Mouse (Mus musculus) liver, adult 2 months (tissue): Measurements from ENCODE around the gene Sgcg. TPM values are rescaled to one million over a fixed set of nuclear protein-coding genes. Genes with fewer than 3 reads are reported as not detected.

Source experiments
- DNase-seq: peaks from one replicate; pipeline ENCODE4 v3.0.0-alpha.2; 2011; ENCODE audit warnings: low read depth, low spot score; ENCODE audit errors: extremely low read depth
- H3K27ac ChIP-seq: fragments of 200-500 bp; replicated peaks from 2 replicates; pipeline ENCODE4 v1.5.1; 2012; ENCODE audit warnings: low read depth, mild to moderate bottlenecking, control low read depth, inconsistent platforms, low read length; ENCODE audit not compliant: insufficient read depth
- H3K27me3 ChIP-seq: fragments of 200-500 bp; 2 replicates; pipeline ENCODE4 v1.6.1; 2012; ENCODE audit warnings: mild to moderate bottlenecking, moderate library complexity, low read length, inconsistent platforms; ENCODE audit not compliant: control insufficient read depth, insufficient read depth
- H3K36me3 ChIP-seq: fragments of 200-500 bp; 2 replicates; pipeline ENCODE4 v1.6.1; 2012; ENCODE audit warnings: low read length, inconsistent platforms; ENCODE audit not compliant: control insufficient read depth, insufficient read depth
- H3K4me1 ChIP-seq: fragments of 200-500 bp; 2 replicates; pipeline ENCODE4 v1.6.1; 2011; ENCODE audit warnings: low read length; ENCODE audit not compliant: control insufficient read depth, insufficient read depth
- H3K4me3 ChIP-seq: fragments of 200-500 bp; 2 replicates; pipeline ENCODE4 v1.5.1; 2011; ENCODE audit warnings: low read depth, mild to moderate bottlenecking, control low read depth, low read length, moderate library complexity; ENCODE audit not compliant: insufficient read depth
- H3K79me2 ChIP-seq: fragments of 200-500 bp; 2 replicates; pipeline ENCODE4 v1.6.1; 2012; ENCODE audit warnings: inconsistent platforms, mild to moderate bottlenecking, low read length, moderate library complexity; ENCODE audit not compliant: control insufficient read depth, insufficient read depth
- H3K9ac ChIP-seq: fragments of 200-500 bp; 2 replicates; pipeline ENCODE4 v1.6.1; 2012; ENCODE audit warnings: low read depth, mild to moderate bottlenecking, control low read depth, inconsistent platforms, low read length
- CTCF ChIP-seq: fragments of 200-500 bp; IDR thresholded peaks from 2 replicates; pipeline ENCODE4 v1.5.1; 2011; ENCODE audit warnings: low read depth, low read length, control low read depth
- POLR2A ChIP-seq: fragments of 200-500 bp; IDR thresholded peaks from 2 replicates; pipeline ENCODE4 v1.6.1; 2011; ENCODE audit warnings: low read length, control low read depth; ENCODE audit not compliant: insufficient read depth; ENCODE audit errors: extremely low read depth
- WGBS: fragments of 180-500 bp; shearing (Covaris S2); methylation state at CpG from one replicate; pipeline ENCODE4 v1.1.7; 2018; 5-methylcytosine and 5-hydroxymethylcytosine counted together
- polyA plus RNA-seq: library from polyadenylated mRNA; depleted of rRNA; stranded (reverse); fragments of >200 nt; gene quantifications from 2 replicates; pipeline ENCODE4 v1.2.3, GENCODE M21; 2012
- total RNA-seq: library from RNA; depleted of rRNA; stranded (reverse); fragments of >200 nt; gene quantifications from 2 replicates; pipeline ENCODE4 v1.2.3, GENCODE M21; 2014

Gene Sgcg
- total and polyA plus RNA-seq, 2 experiments: 0.18 TPM; not detected in 1

- no peak overlapping the region for H3K4me3 ChIP-seq
- H3K36me3 ChIP-seq: no peaks in the 10 kb centered on the region
- H3K27ac ChIP-seq: no peak overlapping the region
- DNase-seq: no peak
- no peak overlapping the region for H3K9ac ChIP-seq
- TF ChIP-seq CTCF (no peak), POLR2A (no peak)
- WGBS: 9% methylated on average over 38 of the region's 38 CpGs
- no peaks in the 10 kb centered on the region for H3K79me2 ChIP-seq
- H3K27me3 ChIP-seq: peaks cover 8% of the 10 kb centered on the region
- peaks cover 3% of the 10 kb centered on the region for H3K4me1 ChIP-seq
These were observed 16.3 kb upstream of the Sgcg start for GRCm38 (mm10) chr14:61274414-61275198.

GRCm38 (mm10) chr14:61267908-61268475 lies 9.7 kb upstream of the Sgcg start:
- 66% methylated on average over 5 of the region's 5 CpGs for WGBS
- no peak for DNase-seq
- no peak for TF ChIP-seq POLR2A
- TF ChIP-seq CTCF: no peak
- Histone ChIP-seq H3K4me3 (no peak overlapping the region), H3K27ac (no peak overlapping the region), H3K27me3 (no peaks in the 10 kb centered on the region), H3K36me3 (no peaks in the 10 kb centered on the region), H3K4me1 (no peaks in the 10 kb centered on the region), H3K79me2 (no peaks in the 10 kb centered on the region), H3K9ac (no peak overlapping the region)

- TF ChIP-seq CTCF: no peak
- no peak for TF ChIP-seq POLR2A
- Histone ChIP-seq H3K27ac (no peak overlapping the region), H3K79me2 (no peaks in the 10 kb centered on the region), H3K4me1 (no peaks in the 10 kb centered on the region), H3K9ac (no peak overlapping the region), H3K36me3 (no peaks in the 10 kb centered on the region), H3K4me3 (no peak overlapping the region), H3K27me3 (no peaks in the 10 kb centered on the region)
- no peak for DNase-seq
- 17% methylated on average over 3 of the region's 3 CpGs for WGBS
These were observed 794 bp upstream of the Sgcg start for GRCm38 (mm10) chr14:61259084-61259483.

GRCm38 (mm10) chr14:61252596-61253388 lies 5.5 kb downstream of the Sgcg start:
- 89% methylated on average over 15 of the region's 15 CpGs for WGBS
- no peak overlapping the region for H3K9ac ChIP-seq
- no peak for DNase-seq
- no peak for TF ChIP-seq CTCF
- no peak for TF ChIP-seq POLR2A
- H3K36me3 ChIP-seq: no peaks in the 10 kb centered on the region
- H3K4me1 ChIP-seq: no peaks in the 10 kb centered on the region
- no peak overlapping the region for H3K27ac ChIP-seq
- no peaks in the 10 kb centered on the region for H3K27me3 ChIP-seq
- no peaks in the 10 kb centered on the region for H3K79me2 ChIP-seq
- no peak overlapping the region for H3K4me3 ChIP-seq

- Histone ChIP-seq H3K27me3 (no peaks in the 10 kb centered on the region), H3K27ac (no peak overlapping the region), H3K4me1 (no peaks in the 10 kb centered on the region), H3K9ac (no peak overlapping the region), H3K36me3 (no peaks in the 10 kb centered on the region), H3K79me2 (no peaks in the 10 kb centered on the region), H3K4me3 (no peak overlapping the region)
- no peak for DNase-seq
- TF ChIP-seq CTCF (no peak), POLR2A (no peak)
- 76% methylated on average over 3 of the region's 3 CpGs for WGBS
These were observed 11.8 kb downstream of the Sgcg start for GRCm38 (mm10) chr14:61246444-61246843.
